20 mouse cellular contexts compared by ENCODE assay signal in the genomic region with DNA sequence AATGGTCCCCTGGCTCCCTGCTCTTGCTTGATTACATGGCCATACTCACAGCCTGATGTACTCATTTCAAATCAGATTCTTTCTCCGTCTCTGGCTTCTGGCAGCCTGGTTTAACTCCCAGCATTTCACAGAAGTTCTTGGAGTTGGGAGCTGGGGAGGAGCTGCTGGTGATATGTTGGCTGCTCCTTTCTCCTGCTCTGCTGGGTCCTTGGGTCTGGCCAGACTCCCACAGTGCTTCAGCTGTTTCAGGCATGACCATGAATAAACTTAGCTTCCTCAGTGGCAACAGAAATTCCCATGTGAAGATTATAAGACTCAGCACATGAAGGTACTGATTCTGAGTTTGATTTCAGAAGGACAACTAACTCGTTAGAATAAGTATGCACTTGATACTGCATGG.
DNase-seq lines count a peak whose midpoint lies in the region; ATAC-seq and TF ChIP-seq lines count a peak whose summit lies in the region.
"Had no signal": no experiment of that assay in that cellular context is flagged by ENCODE, and none has a peak within 500 bp of the region (broad histone marks: within the 10 kb centered on the region; RNA-seq: fewer than 3 reads in every experiment).

No protein-coding gene starts in this region.

- H3K9ac ChIP-seq in lung, postnatal 0 days (replicated peaks; ENCODE audit: low read depth), result no peak overlapping the region
- H3K9ac ChIP-seq: limb, embryonic 13.5 days; liver, embryonic 13.5 days; midbrain, embryonic 15.5 days; neural tube, embryonic 12.5 days had no signal

- H3K4me1 ChIP-seq in lung, postnatal 0 days (ENCODE audit: insufficient read depth, low read depth, low read length), result no peaks in the 10 kb centered on the region; the same call in 1 of the 2 replicates
- H3K4me1 ChIP-seq: liver, embryonic 13.5 days; midbrain, embryonic 15.5 days had no signal

- no peak for TF ChIP-seq EP300 in lung, postnatal 0 days (IDR thresholded peaks at IDR 0.05)

- H3K4me2 ChIP-seq in lung, postnatal 0 days (replicated peaks; ENCODE audit: low read depth, low read length), result no peak overlapping the region
- H3K4me2 ChIP-seq: limb, embryonic 13.5 days; liver, embryonic 13.5 days; midbrain, embryonic 15.5 days; neural tube, embryonic 12.5 days had no signal

- WGBS in lung, postnatal 0 days, result 67% methylated on average over 2 of the region's 2 CpGs

- no peaks in the 10 kb centered on the region for H3K27me3 ChIP-seq in lung, postnatal 0 days (replicated peaks; ENCODE audit: insufficient read depth, low read length)
- H3K27me3 ChIP-seq: limb, embryonic 13.5 days; liver, embryonic 13.5 days; midbrain, embryonic 15.5 days; neural tube, embryonic 12.5 days had no signal

- H3K4me3 ChIP-seq in lung, postnatal 0 days (ENCODE audit: low read depth, low read length), result no peak overlapping the region
- H3K4me3 ChIP-seq: heart, adult 2 months; layer of hippocampus, adult 2 months; limb, embryonic 13.5 days; liver, embryonic 13.5 days; midbrain, embryonic 15.5 days; neural tube, embryonic 12.5 days had no signal

- DNase-seq in gastrocnemius, postnatal 14 days, result peak; percentile 18
- no peak for DNase-seq in gastrocnemius, adult 18-20 months (ENCODE audit: low spot score)
- peak; percentile 43 for DNase-seq in left cerebral cortex, postnatal 4 days
- DNase-seq in left cerebral cortex, postnatal 14 days (ENCODE audit: low spot score in 2 of 2), result no peak
- peak; percentile 39 for DNase-seq in lung, postnatal 0 days (ENCODE audit: low spot score)
- peak; percentile 14 for DNase-seq in lung, postnatal 10 days
- DNase-seq in thymus, adult 18-20 months, result no peak
- DNase-seq: adrenal gland, adult 8-10 months; cerebellum, adult 18-20 months; kidney, postnatal 25 days; liver, embryonic 13.5 days; right cerebral cortex, postnatal 25 days; thymus, postnatal 4 days had no signal

- H3K36me3 ChIP-seq in lung, postnatal 0 days (ENCODE audit: insufficient read depth, low read length), result no peaks in the 10 kb centered on the region
- H3K36me3 ChIP-seq: limb, embryonic 13.5 days; liver, embryonic 13.5 days; midbrain, embryonic 15.5 days; neural tube, embryonic 12.5 days had no signal

- H3K9me3 ChIP-seq in lung, postnatal 0 days (ENCODE audit: low read length), result no peaks in the 10 kb centered on the region
- H3K9me3 ChIP-seq: limb, embryonic 13.5 days; liver, embryonic 13.5 days; midbrain, embryonic 15.5 days; neural tube, embryonic 12.5 days had no signal

- H3K27ac ChIP-seq in lung, postnatal 0 days (ENCODE audit: low read length), result no peak overlapping the region
- H3K27ac ChIP-seq: heart, adult 2 months; layer of hippocampus, adult 2 months; limb, embryonic 13.5 days; liver, embryonic 13.5 days; macrophage; midbrain, embryonic 15.5 days; neural tube, embryonic 12.5 days had no signal

- ATAC-seq in lung, postnatal 0 days, result peak; percentile 30; the same call in 1 of the 2 replicates
- ATAC-seq: intestine, postnatal 0 days; midbrain, embryonic 15.5 days had no signal

- intact Hi-C loops in gastrocnemius, postnatal 14 days (cut with DNase I; ENCODE audit: low total_unique reads), result no loop called here
- intact Hi-C loops in left cerebral cortex, postnatal 4 days (cut with DNase I), result no loop called here
- intact Hi-C loops in left cerebral cortex, postnatal 14 days (cut with DNase I), result no loop called here

- TF ChIP-seq CTCF in lung, postnatal 0 days (IDR thresholded peaks at IDR 0.05), result no peak

Comparison
In these comparisons a context has a peak if more than half of its experiments do, and no peak if none do; other contexts are left out.
1. DNase-seq: peak in gastrocnemius, postnatal 14 days (single experiment), left cerebral cortex, postnatal 4 days (single experiment), lung, postnatal 0 days (single experiment) and lung, postnatal 10 days (single experiment); none in gastrocnemius, adult 18-20 months (single experiment), left cerebral cortex, postnatal 14 days (0 of 2) and thymus, adult 18-20 months (0 of 2).